Mouse (Mus musculus): ENCODE data around the gene Mmrn2. TPM values are rescaled to one million over a fixed set of nuclear protein-coding genes. Genes with fewer than 3 reads are reported as not detected.

Gene Mmrn2
- total and polyA plus RNA-seq, 3 experiments, result 0.03 to 0.08 TPM; not detected in 1

- no peaks in the 10 kb centered on the region; the same call in 1 of the 2 replicates for H3K79me2 ChIP-seq (ENCODE audit: control insufficient read depth, insufficient read depth, low read length, poor library complexity)
- peak overlapping the region; percentile 65 to 72 for H3K4me3 ChIP-seq (ENCODE audit: control insufficient read depth in 1 of 2, insufficient read depth in 1 of 2, low read depth in 2 of 2, low read length in 2 of 2)
- no peaks in the 10 kb centered on the region for H3K27me3 ChIP-seq (ENCODE audit: control insufficient read depth in 1 of 2, insufficient read depth in 2 of 2, low read length in 2 of 2)
- H3K36me3 ChIP-seq (ENCODE audit: control insufficient read depth in 1 of 2, insufficient read depth in 2 of 2, low read length in 2 of 2), result peaks cover 0 to 7% of the 10 kb centered on the region in 2 experiments; a peak in 2 of 4 replicates
- H3K9ac ChIP-seq (ENCODE audit: control insufficient read depth, low read depth, low read length, poor library complexity, severe bottlenecking), result peak overlapping the region; percentile 72
- DNase-seq (ENCODE audit: low read depth, low spot score), result peak; percentile 91
- peak; percentile 63 to 90 (median 79) for TF ChIP-seq CTCF (IDR thresholded peaks at IDR 0.05 in 2 of 3, conservative IDR thresholded peaks at IDR 0.05 in 1 of 3; ENCODE audit: control insufficient read depth in 1 of 3, insufficient read depth in 1 of 3, low read depth in 2 of 3, low read length in 3 of 3, poor library complexity in 1 of 3, severe bottlenecking in 1 of 3)
- TF ChIP-seq USF2 (IDR thresholded peaks at IDR 0.05; ENCODE audit: borderline replicate concordance in 1 of 2, insufficient read depth in 1 of 2, low read depth in 1 of 2, low read length in 2 of 2), result 0 out of 4 replicates have a peak, but pooled peaks of 1 of the 2 experiments have one; percentile 21
- TF ChIP-seq HCFC1 (IDR thresholded peaks at IDR 0.05; ENCODE audit: low read depth, low read length), result 0 out of 2 replicates have a peak, but pooled peaks have one; percentile 1
- peak; percentile 91 for TF ChIP-seq RAD21 (IDR thresholded peaks at IDR 0.05; ENCODE audit: low read depth, low read length)
- peak; percentile 84 for TF ChIP-seq ZC3H11A (IDR thresholded peaks at IDR 0.05; ENCODE audit: low read depth, low read length)
- TF ChIP-seq USF1 (IDR thresholded peaks at IDR 0.05; ENCODE audit: low read depth, low read length), result peak; percentile 70
- no peak for TF ChIP-seq POLR2AphosphoS2 (IDR thresholded peaks at IDR 0.05; ENCODE audit: low read length)
- no peak for TF ChIP-seq NRF1 (IDR thresholded peaks at IDR 0.05; ENCODE audit: insufficient read depth, low read depth, low read length, poor library complexity, severe bottlenecking)
- TF ChIP-seq SMC3 (IDR thresholded peaks at IDR 0.05; ENCODE audit: low read depth, low read length), result peak; percentile 79
- TF ChIP-seq MAFK (IDR thresholded peaks at IDR 0.05; ENCODE audit: borderline replicate concordance, low read depth, low read length), result no peak
- TF ChIP-seq ZNF384 (IDR thresholded peaks at IDR 0.05; ENCODE audit: low read depth, low read length), result peak; percentile 52
- peak; percentile 43 for TF ChIP-seq SIN3A (IDR thresholded peaks at IDR 0.05; ENCODE audit: low read length)
- TF ChIP-seq MXI1 (IDR thresholded peaks at IDR 0.05; ENCODE audit: low read depth, low read length), result peak; percentile 70
- no peak for TF ChIP-seq RCOR1 (IDR thresholded peaks at IDR 0.05; ENCODE audit: low read depth, low read length)
- TF ChIP-seq NELFE (IDR thresholded peaks at IDR 0.05; ENCODE audit: low read depth, low read length), result peak; percentile 25
- H3K9me3 ChIP-seq (replicated peaks; ENCODE audit: insufficient read depth, low read length), result no peaks in the 10 kb centered on the region
- peaks cover 5% of the 10 kb centered on the region in 2 experiments for H3K4me1 ChIP-seq (ENCODE audit: control insufficient read depth in 1 of 2, insufficient read depth in 2 of 2, low read length in 2 of 2)
- H3K27ac ChIP-seq (ENCODE audit: control insufficient read depth, low read depth, low read length), result peak overlapping the region; percentile 79
Observed at GRCm38 (mm10) chr14:34362726-34363445, 12.4 kb upstream of the Mmrn2 start.

GRCm38 (mm10) chr14:34363490-34364253 is 11.6 kb upstream of the Mmrn2 start:
- H3K79me2 ChIP-seq (ENCODE audit: control insufficient read depth, insufficient read depth, low read length, poor library complexity), result no peaks in the 10 kb centered on the region; the same call in 1 of the 2 replicates
- H3K9ac ChIP-seq (ENCODE audit: control insufficient read depth, low read depth, low read length, poor library complexity, severe bottlenecking), result peak overlapping the region; percentile 72
- H3K4me3 ChIP-seq (ENCODE audit: control insufficient read depth in 1 of 2, insufficient read depth in 1 of 2, low read depth in 2 of 2, low read length in 2 of 2), result peak overlapping the region; percentile 65 to 72
- H3K27me3 ChIP-seq (ENCODE audit: control insufficient read depth in 1 of 2, insufficient read depth in 2 of 2, low read length in 2 of 2), result no peaks in the 10 kb centered on the region
- H3K4me1 ChIP-seq (ENCODE audit: control insufficient read depth in 1 of 2, insufficient read depth in 2 of 2, low read length in 2 of 2), result peaks cover 5% of the 10 kb centered on the region in 2 experiments
- peak; percentile 85 for DNase-seq (ENCODE audit: low read depth, low spot score)
- peaks cover 0 to 7% of the 10 kb centered on the region in 2 experiments; a peak in 2 of 4 replicates for H3K36me3 ChIP-seq (ENCODE audit: control insufficient read depth in 1 of 2, insufficient read depth in 2 of 2, low read length in 2 of 2)
- H3K9me3 ChIP-seq (replicated peaks; ENCODE audit: insufficient read depth, low read length), result no peaks in the 10 kb centered on the region
- peak overlapping the region; percentile 79 for H3K27ac ChIP-seq (ENCODE audit: control insufficient read depth, low read depth, low read length)
- TF ChIP-seq HCFC1 (IDR thresholded peaks at IDR 0.05; ENCODE audit: low read depth, low read length) (no peak), GABPA (IDR thresholded peaks at IDR 0.05; ENCODE audit: low read depth, low read length) (no peak), USF1 (IDR thresholded peaks at IDR 0.05; ENCODE audit: low read depth, low read length) (peak; percentile 41; the same call in 1 of the 2 replicates), KAT2A (conservative IDR thresholded peaks at IDR 0.05; ENCODE audit: low read depth, low read length) (no peak), TBP (IDR thresholded peaks at IDR 0.05; ENCODE audit: low read depth, low read length) (no peak; the same call in 1 of the 2 replicates), ETS1 (IDR thresholded peaks at IDR 0.05; ENCODE audit: low read depth, low read length) (0 out of 2 replicates have a peak, but pooled peaks have one; percentile 9), POLR2A (IDR thresholded peaks at IDR 0.05; ENCODE audit: control insufficient read depth in 1 of 2, insufficient read depth in 1 of 2, low read depth in 1 of 2, low read length in 2 of 2, poor library complexity in 1 of 2) (peak; percentile 47 to 53; a peak in 3 of 4 replicates), TAL1 (IDR thresholded peaks at IDR 0.05; ENCODE audit: low read length) (no peak), ZC3H11A (IDR thresholded peaks at IDR 0.05; ENCODE audit: low read depth, low read length) (peak; percentile 34), CHD1 (IDR thresholded peaks at IDR 0.05; ENCODE audit: low read depth, low read length) (no peak), BHLHE40 (IDR thresholded peaks at IDR 0.05; ENCODE audit: borderline replicate concordance, low read depth, low read length) (peak; percentile 91), E2F4 (IDR thresholded peaks at IDR 0.05; ENCODE audit: borderline replicate concordance, low read depth, low read length) (no peak), RAD21 (IDR thresholded peaks at IDR 0.05; ENCODE audit: low read depth, low read length) (peak; percentile 54), ZMIZ1 (IDR thresholded peaks at IDR 0.05; ENCODE audit: low read depth, low read length) (no peak), NRF1 (IDR thresholded peaks at IDR 0.05; ENCODE audit: insufficient read depth, low read depth, low read length, poor library complexity, severe bottlenecking) (no peak), JUND (IDR thresholded peaks at IDR 0.05; ENCODE audit: low read depth, low read length) (peak; percentile 14; the same call in 1 of the 2 replicates), RCOR1 (IDR thresholded peaks at IDR 0.05; ENCODE audit: low read depth, low read length) (no peak), SMC3 (IDR thresholded peaks at IDR 0.05; ENCODE audit: low read depth, low read length) (peak; percentile 47), MXI1 (IDR thresholded peaks at IDR 0.05; ENCODE audit: low read depth, low read length) (no peak; the same call in 1 of the 2 replicates)
